Mouse (Mus musculus) myocyte (in vitro differentiated cells): Measurements from ENCODE around the gene Ghrl.

Experiments
- CEBPB ChIP-seq: IDR thresholded peaks from 2 replicates; pipeline ENCODE4 v1.6.1; 2011; ENCODE audit warnings: mild to moderate bottlenecking, moderate library complexity; ENCODE audit not compliant: poor library complexity, insufficient read depth, severe bottlenecking
- MAX ChIP-seq: IDR thresholded peaks from one replicate; pipeline ENCODE4 v1.6.1; 2011; ENCODE audit warnings: low read depth, mild to moderate bottlenecking, control low read depth
- MYOD1 ChIP-seq, 3 experiments: IDR thresholded peaks; one replicate each; pipeline ENCODE4 v1.6.1; 2011; ENCODE audit warnings: control low read depth in 2 of 3, low read depth in 2 of 3, mild to moderate bottlenecking in 2 of 3, moderate library complexity in 1 of 3; ENCODE audit not compliant: insufficient read length in 2 of 3, control insufficient read depth in 1 of 3
- MYOG ChIP-seq, 3 experiments: IDR thresholded peaks; one replicate each; pipeline ENCODE4 v1.6.1; 2011; ENCODE audit warnings: control low read depth in 2 of 3, low read depth in 2 of 3, mild to moderate bottlenecking in 2 of 3; ENCODE audit not compliant: insufficient read length in 2 of 3, control insufficient read depth in 1 of 3, insufficient read depth in 1 of 3
- POLR2A ChIP-seq: IDR thresholded peaks from one replicate; pipeline ENCODE4 v1.6.1; 2011; ENCODE audit warnings: low read depth, mild to moderate bottlenecking, control low read depth, moderate library complexity; ENCODE audit not compliant: insufficient read length
- POLR2AphosphoS2 ChIP-seq: IDR thresholded peaks from one replicate; pipeline ENCODE4 v1.6.1; 2011; ENCODE audit warnings: low read depth, control low read depth; ENCODE audit not compliant: insufficient read length
- TCF12 ChIP-seq: IDR thresholded peaks from one replicate; pipeline ENCODE4 v1.6.1; 2011; ENCODE audit warnings: mild to moderate bottlenecking, control low read depth; ENCODE audit not compliant: poor library complexity, insufficient read depth, severe bottlenecking
- TCF3 ChIP-seq: IDR thresholded peaks from one replicate; pipeline ENCODE4 v1.6.1; 2011; ENCODE audit warnings: low read depth, control low read depth; ENCODE audit not compliant: insufficient read length
- USF1 ChIP-seq: IDR thresholded peaks from one replicate; pipeline ENCODE4 v1.6.1; 2011; ENCODE audit warnings: low read depth, mild to moderate bottlenecking, control low read depth, moderate library complexity

GRCm38 (mm10) chr6:113761644-113762043 is 42.0 kb upstream of the Ghrl start:
- TF ChIP-seq POLR2A (no peak), USF1 (no peak), MYOD1 (IDR thresholded peaks at IDR 0.05; ENCODE audit: control insufficient read depth in 1 of 3, insufficient read length in 2 of 3, low read depth in 2 of 3) (no peak), MAX (no peak), MYOG (IDR thresholded peaks at IDR 0.05; ENCODE audit: control insufficient read depth in 1 of 3, insufficient read depth in 1 of 3, insufficient read length in 2 of 3, low read depth in 2 of 3) (no peak), POLR2AphosphoS2 (no peak), CEBPB (no peak), TCF12 (no peak), TCF3 (no peak)
